ENCODE assay signal across 7 mouse cellular contexts in the genomic region with DNA sequence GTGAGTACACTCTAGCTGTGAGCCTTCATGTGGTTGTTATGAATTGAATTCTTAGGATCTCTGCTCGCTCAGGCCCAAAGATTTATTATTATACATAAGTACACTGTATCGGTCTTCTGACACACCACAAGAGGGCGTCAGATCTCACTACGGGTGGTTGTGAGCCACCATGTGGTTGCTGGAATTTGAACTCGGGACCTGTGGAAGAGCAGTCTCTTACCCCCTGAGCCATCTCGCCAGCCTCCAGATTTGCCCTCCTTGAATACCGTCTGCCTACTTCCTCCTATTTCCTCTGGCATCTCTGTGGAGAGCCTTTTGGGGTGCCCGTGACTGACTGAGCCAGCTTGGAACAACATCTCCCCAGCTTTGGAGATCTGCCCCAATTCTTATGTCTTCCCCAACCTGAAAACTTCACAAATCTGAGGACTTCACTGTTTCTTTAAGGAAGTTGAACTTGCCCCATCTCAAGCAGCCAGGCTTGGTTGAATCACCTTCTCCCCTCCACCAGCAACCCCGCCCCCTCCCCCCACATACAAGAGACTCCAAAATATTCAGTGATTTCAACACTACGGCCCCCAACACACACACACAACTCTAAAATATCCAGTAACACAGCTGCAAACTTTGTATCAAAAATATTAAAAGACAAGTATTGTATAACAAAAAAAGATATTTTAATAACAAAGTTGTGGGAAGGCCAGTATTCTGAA. TPM values are rescaled to one million over a fixed set of nuclear protein-coding genes. Genes with fewer than 3 reads are reported as not detected.
DNase-seq lines count a peak whose midpoint lies in the region; ATAC-seq and TF ChIP-seq lines count a peak whose summit lies in the region.

No protein-coding gene starts in this region.

- no peak for ATAC-seq in lung, embryonic 14.5 days (ENCODE audit: insufficient read depth)
- ATAC-seq in forebrain, embryonic 12.5 days (ENCODE audit: low FRiP score) = no peak
- no peak for ATAC-seq in intestine, embryonic 14.5 days (replicated peaks; ENCODE audit: low FRiP score, low TSS enrichment, low read depth)
- ATAC-seq in neural tube, embryonic 13.5 days (ENCODE audit: low read depth) = no peak
- ATAC-seq in erythroid progenitor cell, adult 5-6 weeks (replicated peaks; ENCODE audit: low FRiP score, poor library complexity, severe bottlenecking) = no peak

- H3K36me3 ChIP-seq in lung, embryonic 14.5 days (ENCODE audit: insufficient read depth) = 0 out of 2 replicates have a peak, but pooled peaks cover 3% of the 10 kb centered on the region
- H3K36me3 ChIP-seq in forebrain, embryonic 12.5 days (replicated peaks) = peaks cover 20% of the 10 kb centered on the region
- peaks cover 4% of the 10 kb centered on the region for H3K36me3 ChIP-seq in intestine, embryonic 14.5 days (ENCODE audit: control insufficient read depth, insufficient read depth, low read length)
- H3K36me3 ChIP-seq in neural tube, embryonic 13.5 days = peaks cover 32% of the 10 kb centered on the region

- peak overlapping the region; percentile 79; the same call in 1 of the 2 replicates for H3K4me3 ChIP-seq in lung, embryonic 14.5 days (ENCODE audit: low read depth, low read length)
- no peak overlapping the region for H3K4me3 ChIP-seq in lung, adult 2 months (replicated peaks; ENCODE audit: extremely low read depth, low read depth, low read length)
- no peak overlapping the region for H3K4me3 ChIP-seq in forebrain, embryonic 12.5 days (replicated peaks)
- H3K4me3 ChIP-seq in intestine, embryonic 14.5 days (ENCODE audit: low read depth, low read length) = peak overlapping the region; percentile 72
- peak overlapping the region; percentile 86; the same call in 1 of the 2 replicates for H3K4me3 ChIP-seq in neural tube, embryonic 13.5 days

- no peaks in the 10 kb centered on the region for H3K27me3 ChIP-seq in lung, embryonic 14.5 days (ENCODE audit: insufficient read depth, low read length)
- H3K27me3 ChIP-seq in forebrain, embryonic 12.5 days = no peaks in the 10 kb centered on the region
- no peaks in the 10 kb centered on the region for H3K27me3 ChIP-seq in intestine, embryonic 14.5 days (replicated peaks; ENCODE audit: control insufficient read depth, insufficient read depth, low read length)
- H3K27me3 ChIP-seq in neural tube, embryonic 13.5 days = no peaks in the 10 kb centered on the region

- DNase-seq in lung, embryonic 14.5 days = peak; percentile 26
- no peak for DNase-seq in lung, adult 2 months
- DNase-seq in intestine, embryonic 14.5 days (ENCODE audit: low spot score) = no peak
- no peak for DNase-seq in lung, postnatal 14 days

- H3K4me2 ChIP-seq in lung, embryonic 14.5 days = peak overlapping the region; percentile 63
- H3K4me2 ChIP-seq in forebrain, embryonic 12.5 days = peak overlapping the region; percentile 92
- H3K4me2 ChIP-seq in intestine, embryonic 14.5 days (ENCODE audit: low read length) = peak overlapping the region; percentile 63
- peak overlapping the region; percentile 99 for H3K4me2 ChIP-seq in neural tube, embryonic 13.5 days

- 56% methylated on average over 10 of the region's 10 CpGs for WGBS in lung, embryonic 14.5 days
- 39% methylated on average over 10 of the region's 10 CpGs for WGBS in lung, adult 2 months
- 76% methylated on average over 10 of the region's 10 CpGs for WGBS in forebrain, embryonic 12.5 days
- WGBS in intestine, embryonic 14.5 days = 70% methylated on average over 10 of the region's 10 CpGs
- WGBS in neural tube, embryonic 13.5 days = 81% methylated on average over 10 of the region's 10 CpGs

- H3K27ac ChIP-seq in lung, embryonic 14.5 days (ENCODE audit: low read depth) = peak overlapping the region; percentile 21
- peak overlapping the region; percentile 51; the same call in 1 of the 2 replicates for H3K27ac ChIP-seq in forebrain, embryonic 12.5 days
- H3K27ac ChIP-seq in intestine, embryonic 14.5 days (ENCODE audit: low read depth) = peak overlapping the region; percentile 5; the same call in 1 of the 2 replicates
- H3K27ac ChIP-seq in neural tube, embryonic 13.5 days (replicated peaks) = peak overlapping the region; percentile 46

- H3K9me3 ChIP-seq in lung, embryonic 14.5 days (ENCODE audit: low read depth, low read length) = no peaks in the 10 kb centered on the region
- no peaks in the 10 kb centered on the region for H3K9me3 ChIP-seq in forebrain, embryonic 12.5 days
- no peaks in the 10 kb centered on the region for H3K9me3 ChIP-seq in intestine, embryonic 14.5 days (ENCODE audit: control insufficient read depth, low read length)
- H3K9me3 ChIP-seq in neural tube, embryonic 13.5 days = no peaks in the 10 kb centered on the region

- no peak for TF ChIP-seq POLR2A in lung, adult 2 months (IDR thresholded peaks at IDR 0.05; ENCODE audit: borderline replicate concordance, extremely low read depth, low read depth, low read length)

- H3K9ac ChIP-seq in lung, embryonic 14.5 days = peak overlapping the region; percentile 2; the same call in 1 of the 2 replicates
- no peak overlapping the region for H3K9ac ChIP-seq in forebrain, embryonic 12.5 days
- no peak overlapping the region; the same call in 1 of the 2 replicates for H3K9ac ChIP-seq in intestine, embryonic 14.5 days (ENCODE audit: low read length)
- no peak overlapping the region; the same call in 1 of the 2 replicates for H3K9ac ChIP-seq in neural tube, embryonic 13.5 days

- TF ChIP-seq CTCF in lung, embryonic 14.5 days (IDR thresholded peaks at IDR 0.05; ENCODE audit: low read depth) = peak; percentile 47
- TF ChIP-seq CTCF in lung, adult 2 months (IDR thresholded peaks at IDR 0.05; ENCODE audit: insufficient read depth, low read length) = no peak

- peaks cover 21% of the 10 kb centered on the region for H3K4me1 ChIP-seq in lung, embryonic 14.5 days (ENCODE audit: insufficient read depth)
- H3K4me1 ChIP-seq in lung, adult 2 months (ENCODE audit: control insufficient read depth, insufficient read depth, low read length) = peaks cover 22% of the 10 kb centered on the region
- H3K4me1 ChIP-seq in forebrain, embryonic 12.5 days = peaks cover 71% of the 10 kb centered on the region
- peaks cover 34% of the 10 kb centered on the region for H3K4me1 ChIP-seq in intestine, embryonic 14.5 days (replicated peaks; ENCODE audit: control insufficient read depth, insufficient read depth, low read length)
- H3K4me1 ChIP-seq in neural tube, embryonic 13.5 days (replicated peaks) = peaks cover 74% of the 10 kb centered on the region

RNA-seq across cellular contexts. Expression of gene Plxnb2, which starts 1.1 kb away (rescaled TPM):
- polyA plus RNA-seq in lung, embryonic 14.5 days (2014; fragmentation: Nextera tagmentation; extraction: Ambion mirVana) = 149 and 156 TPM in 2 replicates
- 204 and 210 TPM in 2 replicates for polyA plus RNA-seq in lung, adult 2 months (2012; rRNA removed)
- 174 and 182 TPM in 2 replicates for polyA plus RNA-seq in forebrain, embryonic 12.5 days (2016; fragmentation: Nextera tagmentation; extraction: Ambion mirVana)
- 149 and 150 TPM in 2 replicates for polyA plus RNA-seq in intestine, embryonic 14.5 days (2014; fragmentation: Nextera tagmentation; extraction: Ambion mirVana)
- polyA plus RNA-seq in neural tube, embryonic 13.5 days (2015; fragmentation: Nextera tagmentation; extraction: Ambion mirVana) = 89.8 and 94.5 TPM in 2 replicates
- total RNA-seq in erythroid progenitor cell, adult 5-6 weeks (2015; ENCODE audit: low replicate concordance) = 7.2 and 9.2 TPM in 2 replicates
- 1.9 and 8.2 TPM in 2 replicates for total RNA-seq in erythroid progenitor cell, adult 5-6 weeks (2017; ENCODE audit: low replicate concordance)

RNA-seq across cellular contexts. Expression of gene Dennd6b, which starts 14.6 kb away (rescaled TPM):
- polyA plus RNA-seq in lung, embryonic 14.5 days (2014; fragmentation: Nextera tagmentation; extraction: Ambion mirVana) = 9.2 and 11.0 TPM in 2 replicates
- 15.6 and 17.2 TPM in 2 replicates for polyA plus RNA-seq in lung, adult 2 months (2012; rRNA removed)
- 38.8 and 44.0 TPM in 2 replicates for polyA plus RNA-seq in forebrain, embryonic 12.5 days (2016; fragmentation: Nextera tagmentation; extraction: Ambion mirVana)
- polyA plus RNA-seq in intestine, embryonic 14.5 days (2014; fragmentation: Nextera tagmentation; extraction: Ambion mirVana) = 13.9 and 16.2 TPM in 2 replicates
- 68.9 and 71.8 TPM in 2 replicates for polyA plus RNA-seq in neural tube, embryonic 13.5 days (2015; fragmentation: Nextera tagmentation; extraction: Ambion mirVana)
- total RNA-seq in erythroid progenitor cell, adult 5-6 weeks (2015; ENCODE audit: low replicate concordance) = 1.7 TPM in 1 of 2 replicates, not detected in the other
- 0.76 and 1.5 TPM in 2 replicates for total RNA-seq in erythroid progenitor cell, adult 5-6 weeks (2017; ENCODE audit: low replicate concordance)

RNA-seq across cellular contexts. Expression of gene Ppp6r2, which starts 29.6 kb away (rescaled TPM):
- 25.6 and 27.8 TPM in 2 replicates for polyA plus RNA-seq in lung, embryonic 14.5 days (2014; fragmentation: Nextera tagmentation; extraction: Ambion mirVana)
- 153 and 372 TPM in 2 replicates for polyA plus RNA-seq in lung, adult 2 months (2012; rRNA removed)
- polyA plus RNA-seq in forebrain, embryonic 12.5 days (2016; fragmentation: Nextera tagmentation; extraction: Ambion mirVana) = 47.1 and 57.2 TPM in 2 replicates
- 26.9 and 29.6 TPM in 2 replicates for polyA plus RNA-seq in intestine, embryonic 14.5 days (2014; fragmentation: Nextera tagmentation; extraction: Ambion mirVana)
- 64.8 and 76.9 TPM in 2 replicates for polyA plus RNA-seq in neural tube, embryonic 13.5 days (2015; fragmentation: Nextera tagmentation; extraction: Ambion mirVana)
- total RNA-seq in erythroid progenitor cell, adult 5-6 weeks (2015; ENCODE audit: low replicate concordance) = 59.1 and 61.6 TPM in 2 replicates
- 55.4 and 79.1 TPM in 2 replicates for total RNA-seq in erythroid progenitor cell, adult 5-6 weeks (2017; ENCODE audit: low replicate concordance)

RNA-seq across cellular contexts. Expression of gene Mapk11, which starts 32.3 kb away (rescaled TPM):
- 11.3 and 13.3 TPM in 2 replicates for polyA plus RNA-seq in lung, embryonic 14.5 days (2014; fragmentation: Nextera tagmentation; extraction: Ambion mirVana)
- polyA plus RNA-seq in lung, adult 2 months (2012; rRNA removed) = 13.7 and 14.0 TPM in 2 replicates
- polyA plus RNA-seq in forebrain, embryonic 12.5 days (2016; fragmentation: Nextera tagmentation; extraction: Ambion mirVana) = 46.9 and 47.4 TPM in 2 replicates
- 7.4 and 7.8 TPM in 2 replicates for polyA plus RNA-seq in intestine, embryonic 14.5 days (2014; fragmentation: Nextera tagmentation; extraction: Ambion mirVana)
- 35.8 and 40.2 TPM in 2 replicates for polyA plus RNA-seq in neural tube, embryonic 13.5 days (2015; fragmentation: Nextera tagmentation; extraction: Ambion mirVana)
- total RNA-seq in erythroid progenitor cell, adult 5-6 weeks (2015; ENCODE audit: low replicate concordance) = 0.72 and 2.1 TPM in 2 replicates
- 0.51 TPM in 1 of 2 replicates, not detected in the other for total RNA-seq in erythroid progenitor cell, adult 5-6 weeks (2017; ENCODE audit: low replicate concordance)

RNA-seq across cellular contexts. Expression of gene Mapk12, which starts 41.2 kb away (rescaled TPM):
- 11.4 and 11.9 TPM in 2 replicates for polyA plus RNA-seq in lung, embryonic 14.5 days (2014; fragmentation: Nextera tagmentation; extraction: Ambion mirVana)
- 28.2 and 32.2 TPM in 2 replicates for polyA plus RNA-seq in lung, adult 2 months (2012; rRNA removed)
- polyA plus RNA-seq in forebrain, embryonic 12.5 days (2016; fragmentation: Nextera tagmentation; extraction: Ambion mirVana) = 14.2 and 16.7 TPM in 2 replicates
- 4.5 and 5.1 TPM in 2 replicates for polyA plus RNA-seq in intestine, embryonic 14.5 days (2014; fragmentation: Nextera tagmentation; extraction: Ambion mirVana)
- polyA plus RNA-seq in neural tube, embryonic 13.5 days (2015; fragmentation: Nextera tagmentation; extraction: Ambion mirVana) = 6.7 and 7.0 TPM in 2 replicates
- total RNA-seq in erythroid progenitor cell, adult 5-6 weeks (2015; ENCODE audit: low replicate concordance) = not detected in 2 replicates
- total RNA-seq in erythroid progenitor cell, adult 5-6 weeks (2017; ENCODE audit: low replicate concordance) = 0.51 TPM in 1 of 2 replicates, not detected in the other

Comparison
In these comparisons a context has a peak if more than half of its experiments do, and no peak if none do; other contexts are left out.
1. H3K4me3 ChIP-seq: peak in lung, embryonic 14.5 days (single experiment), intestine, embryonic 14.5 days (single experiment) and neural tube, embryonic 13.5 days (single experiment); none in lung, adult 2 months (single experiment) and forebrain, embryonic 12.5 days (single experiment).
2. Peak in every context shown above with its lines, with median percentiles within 50 percentile points of each other: H3K27ac ChIP-seq and H3K4me2 ChIP-seq.